ENCODE assay signal across 36 mouse cellular contexts in genomic region chr13:92681541-92681940, GRCm38 (mm10).
"Had no signal": no experiment of that assay in that cellular context is flagged by ENCODE, and none has a peak within 500 bp of the region (broad histone marks: within the 10 kb centered on the region; RNA-seq: fewer than 3 reads in every experiment).

No protein-coding gene starts in this region.

- DNase-seq: heart, adult 18-20 months; heart, adult 2 months; heart, postnatal 10 days; heart, postnatal 14 days; heart, postnatal 36 days; heart, postnatal 4 days; kidney, adult 11 months; kidney, adult 18-20 months; kidney, adult 2 months; kidney, adult 8-10 months; kidney, adult 9 months; kidney, postnatal 10 days; kidney, postnatal 14 days; kidney, postnatal 25 days; kidney, postnatal 36 days; kidney, postnatal 4 days; layer of hippocampus, adult 9-11 months had no signal

- H3K27me3 ChIP-seq: heart, embryonic 12.5 days; heart, embryonic 13.5 days; heart, embryonic 15.5 days; hindbrain, embryonic 12.5 days; hindbrain, embryonic 13.5 days; hindbrain, embryonic 15.5 days; intestine, embryonic 15.5 days; kidney, embryonic 15.5 days had no signal

- H3K4me2 ChIP-seq: heart, embryonic 11.5 days; heart, embryonic 12.5 days; heart, embryonic 13.5 days; heart, embryonic 15.5 days; hindbrain, embryonic 12.5 days; hindbrain, embryonic 13.5 days; hindbrain, embryonic 14.5 days; hindbrain, embryonic 15.5 days; intestine, embryonic 15.5 days; kidney, embryonic 15.5 days had no signal

- H3K4me1 ChIP-seq: hindbrain, embryonic 15.5 days had no signal

- H3K4me3 ChIP-seq: heart, adult 2 months; heart, embryonic 10.5 days; heart, embryonic 12.5 days; heart, embryonic 13.5 days; heart, embryonic 15.5 days; hindbrain, embryonic 10.5 days; hindbrain, embryonic 12.5 days; hindbrain, embryonic 13.5 days; hindbrain, embryonic 15.5 days; intestine, embryonic 15.5 days; kidney, embryonic 15.5 days; layer of hippocampus, adult 2 months had no signal

- H3K27ac ChIP-seq: heart, adult 2 months; heart, embryonic 10.5 days; heart, embryonic 13.5 days; heart, embryonic 15.5 days; hindbrain, embryonic 10.5 days; hindbrain, embryonic 12.5 days; hindbrain, embryonic 13.5 days; hindbrain, embryonic 14.5 days; hindbrain, embryonic 15.5 days; hindbrain, postnatal 0 days; intestine, embryonic 15.5 days; kidney, embryonic 15.5 days; kidney, postnatal 0 days; layer of hippocampus, adult 2 months had no signal

- H3K9me3 ChIP-seq: heart, embryonic 10.5 days; heart, embryonic 12.5 days; heart, embryonic 13.5 days; heart, embryonic 15.5 days; hindbrain, embryonic 12.5 days; hindbrain, embryonic 13.5 days; hindbrain, embryonic 15.5 days; intestine, embryonic 15.5 days; kidney, embryonic 15.5 days had no signal

- H3K36me3 ChIP-seq: heart, embryonic 15.5 days; hindbrain, embryonic 15.5 days; intestine, embryonic 15.5 days had no signal

- ATAC-seq: hindbrain, embryonic 16.5 days; hindbrain, postnatal 0 days; inflammation-experienced regulatory T-cells, adult 6 months; intestine, embryonic 15.5 days; intestine, embryonic 16.5 days; intestine, postnatal 0 days had no signal

- H3K9ac ChIP-seq: heart, embryonic 12.5 days; heart, embryonic 13.5 days; heart, embryonic 15.5 days; hindbrain, embryonic 12.5 days; hindbrain, embryonic 13.5 days; hindbrain, embryonic 14.5 days; hindbrain, embryonic 15.5 days; intestine, embryonic 15.5 days; kidney, embryonic 15.5 days had no signal
